Mouse (Mus musculus) limb, embryonic 15.5 days (tissue): ENCODE results near the gene Csnk2b. TPM values are rescaled to one million over a fixed set of nuclear protein-coding genes. Genes with fewer than 3 reads are reported as not detected.
A peak's percentile ranks its signal among the peaks of the same experiment; 100 is the strongest.

ENCODE experiments used
- ATAC-seq: fragments of 200-750 bp; cut with Nextera tagmentation; 2 replicates; pipeline ENCODE4 v1.8.0; 2017; ENCODE audit warnings: low read depth, moderate TSS enrichment; ENCODE audit not compliant: insufficient number of reproducible peaks, low FRiP score, low TSS enrichment
- H3K27ac ChIP-seq: fragments of 300-500 bp; sonication (generic); 2 replicates; pipeline ENCODE4 v1.5.1; 2015; ENCODE audit warnings: moderate library complexity, mild to moderate bottlenecking, inconsistent platforms
- H3K27me3 ChIP-seq: fragments of 300-500 bp; sonication (generic); 2 replicates; pipeline ENCODE4 v1.6.1; 2015; ENCODE audit warnings: inconsistent platforms
- H3K36me3 ChIP-seq: fragments of 300-500 bp; sonication (generic); 2 replicates; pipeline ENCODE4 v1.6.1; 2015; ENCODE audit warnings: inconsistent platforms
- H3K4me1 ChIP-seq: fragments of 300-500 bp; sonication (generic); 2 replicates; pipeline ENCODE4 v1.6.1; 2015; ENCODE audit warnings: inconsistent platforms
- H3K4me2 ChIP-seq: fragments of 300-500 bp; sonication (generic); 2 replicates; pipeline ENCODE4 v1.6.1; 2015; ENCODE audit warnings: mild to moderate bottlenecking, inconsistent platforms
- H3K4me3 ChIP-seq: fragments of 300-500 bp; sonication (generic); 2 replicates; pipeline ENCODE4 v1.5.1; 2015; ENCODE audit warnings: mild to moderate bottlenecking, inconsistent platforms
- H3K9ac ChIP-seq: fragments of 300-500 bp; sonication (generic); 2 replicates; pipeline ENCODE4 v1.6.1; 2015; ENCODE audit warnings: inconsistent platforms
- H3K9me3 ChIP-seq: fragments of 300-500 bp; sonication (generic); 2 replicates; pipeline ENCODE4 v1.6.1; 2016; ENCODE audit warnings: inconsistent platforms
- WGBS: fragments of 180-500 bp; shearing (Covaris S2); methylation state at CpG from one replicate; pipeline ENCODE4 v1.1.7; 2015; 5-methylcytosine and 5-hydroxymethylcytosine counted together
- polyA plus RNA-seq: library from polyadenylated mRNA; unstranded; fragments of >200 nt; fragmentation: Nextera tagmentation; extraction: Ambion mirVana; gene quantifications from 2 replicates; pipeline ENCODE4 v1.2.1, GENCODE M21; 2015

The Csnk2b gene
- polyA plus RNA-seq, 1 experiment from 2014 or later = 293 TPM

DNA sequence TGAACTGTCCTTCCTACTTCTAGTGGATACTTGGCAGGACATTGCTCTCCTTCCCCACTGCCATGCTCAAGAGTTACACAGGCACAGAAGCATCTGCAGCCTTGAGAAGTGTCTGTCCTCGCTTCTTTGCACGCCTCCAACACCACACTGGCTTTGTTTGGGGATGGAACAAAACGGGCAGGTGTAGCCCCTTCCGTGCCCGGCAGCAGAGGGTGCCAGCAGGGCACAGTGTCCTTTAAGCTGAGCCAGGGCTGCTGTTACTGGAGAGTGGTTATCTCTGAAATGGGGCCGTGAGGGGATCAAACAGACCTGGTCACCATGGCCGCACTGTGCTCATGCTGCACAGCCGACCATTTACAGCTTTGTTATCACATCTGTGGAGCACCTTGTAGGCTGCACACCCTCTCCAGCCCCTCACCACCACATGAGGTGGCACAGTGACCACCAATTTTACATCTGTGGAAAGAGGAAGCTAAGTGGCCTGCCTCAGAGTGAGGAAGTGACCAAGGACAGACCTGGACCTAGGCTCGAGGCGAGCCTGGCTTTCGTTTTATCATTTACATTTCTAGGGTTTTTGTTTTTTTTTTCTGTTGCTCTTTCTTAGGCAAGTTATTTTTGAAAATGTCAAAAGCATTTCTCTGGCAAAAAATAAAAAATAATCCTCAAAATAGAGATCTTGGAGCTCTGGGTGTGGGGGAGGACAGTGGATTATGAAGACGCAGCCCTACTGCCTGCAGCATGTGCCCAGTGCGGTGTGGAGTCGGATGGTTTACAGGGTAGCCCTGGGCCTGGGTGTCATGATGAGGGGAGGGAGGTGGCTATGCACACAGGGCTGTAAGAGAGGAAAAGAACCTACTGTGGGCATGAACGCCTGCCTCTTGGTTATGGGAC lies 27.1 kb downstream of the Csnk2b start:
- ATAC-seq = no peak
- H3K9me3 ChIP-seq = no peaks in the 10 kb centered on the region
- no peaks in the 10 kb centered on the region for H3K27me3 ChIP-seq
- no peak overlapping the region for H3K27ac ChIP-seq
- H3K36me3 ChIP-seq = peaks cover 88% of the 10 kb centered on the region
- peaks cover 13% of the 10 kb centered on the region for H3K4me1 ChIP-seq
- WGBS = 92% methylated on average over 15 of the region's 15 CpGs
- H3K4me3 ChIP-seq = no peak overlapping the region
- H3K4me2 ChIP-seq = no peak overlapping the region
- H3K9ac ChIP-seq = no peak overlapping the region

DNA sequence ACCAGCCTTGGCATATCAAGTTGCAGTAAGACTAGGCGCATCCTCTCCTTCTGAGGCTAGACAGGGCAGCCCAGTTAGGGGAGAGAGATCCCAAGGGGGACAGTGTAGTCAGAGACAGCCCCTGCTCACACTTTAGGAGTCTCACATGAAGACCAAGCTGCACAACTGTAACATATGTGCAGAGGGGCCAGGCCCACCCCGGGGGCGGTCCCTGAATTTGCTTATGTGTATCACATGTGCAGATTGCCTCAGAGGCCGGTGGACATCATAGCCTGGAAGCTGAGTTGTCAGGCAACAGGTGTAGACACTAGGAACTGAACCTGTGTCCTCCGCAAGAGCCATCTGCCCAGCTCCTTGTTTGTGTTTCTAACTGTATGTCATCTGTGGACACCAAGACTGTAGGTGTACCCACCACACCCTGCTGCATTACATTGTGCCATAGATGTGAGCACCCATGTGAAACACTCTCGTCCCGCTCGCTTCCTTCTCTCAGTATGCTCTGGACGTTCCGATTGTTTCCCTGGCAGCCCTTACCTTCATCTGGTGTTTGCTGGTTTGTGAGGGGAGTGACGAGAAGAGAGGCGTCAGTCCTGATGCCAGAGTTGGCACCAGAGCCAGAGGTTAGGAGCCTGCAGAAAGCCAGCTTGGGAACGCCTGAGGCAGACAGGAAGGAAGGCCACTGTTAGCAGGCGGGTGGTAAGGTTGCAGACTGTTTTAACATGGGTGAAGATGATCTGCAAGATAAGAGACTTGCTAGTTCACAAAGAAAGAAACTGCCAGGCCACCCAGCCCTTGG lies 29.3 kb downstream of the Csnk2b start:
- H3K36me3 ChIP-seq = peaks cover 67% of the 10 kb centered on the region
- H3K4me1 ChIP-seq = peaks cover 13% of the 10 kb centered on the region
- H3K27me3 ChIP-seq = no peaks in the 10 kb centered on the region
- H3K9me3 ChIP-seq = no peaks in the 10 kb centered on the region
- no peak for ATAC-seq
- H3K9ac ChIP-seq = no peak overlapping the region
- H3K27ac ChIP-seq = no peak overlapping the region
- 82% methylated on average over 14 of the region's 14 CpGs for WGBS
- no peak overlapping the region for H3K4me3 ChIP-seq
- H3K4me2 ChIP-seq = no peak overlapping the region

DNA sequence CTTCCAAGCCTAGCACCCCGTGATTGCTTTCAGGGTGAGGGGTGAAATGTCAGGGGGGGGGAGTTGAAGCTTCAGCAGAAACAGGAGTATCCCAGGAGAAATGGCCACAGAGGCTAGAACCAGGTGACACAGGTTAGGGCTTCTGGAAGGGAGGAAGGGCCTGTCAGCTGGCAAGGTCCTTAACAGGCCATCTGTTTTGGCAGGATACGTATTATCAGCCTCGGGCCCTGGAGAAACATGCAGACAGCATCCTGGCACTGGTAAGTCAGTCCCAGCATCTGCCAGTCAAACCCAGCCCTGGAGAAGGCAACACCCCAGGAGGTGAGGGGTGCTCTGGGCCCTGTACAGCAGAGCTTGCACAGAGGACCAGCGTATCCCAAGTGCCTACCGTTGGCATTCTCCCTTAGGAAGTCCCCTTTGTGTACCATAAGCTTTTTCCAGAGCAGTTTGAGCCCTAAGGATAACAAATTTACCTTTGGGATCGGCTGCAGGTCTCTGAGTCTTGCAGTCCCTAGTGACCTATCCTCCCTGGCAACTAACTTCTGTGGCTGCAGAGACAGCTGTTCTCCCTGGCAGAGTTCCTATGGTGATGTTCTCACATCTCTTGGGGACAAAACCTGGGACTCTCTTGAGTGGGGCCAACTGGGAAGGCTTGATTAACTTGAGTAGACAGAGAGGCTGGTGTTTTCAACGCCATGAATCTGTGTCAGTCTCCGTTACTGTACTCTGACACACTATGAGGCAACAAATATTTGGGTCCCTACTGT lies 31.5 kb downstream of the Csnk2b start:
- Histone ChIP-seq H3K27ac (peak overlapping the region; percentile 98; the same call in 1 of the 2 replicates), H3K36me3 (peaks cover 44% of the 10 kb centered on the region), H3K9me3 (no peaks in the 10 kb centered on the region), H3K9ac (peak overlapping the region; percentile 94), H3K4me1 (peaks cover 13% of the 10 kb centered on the region), H3K4me2 (peak overlapping the region; percentile 53), H3K4me3 (peak overlapping the region; percentile 70), H3K27me3 (no peaks in the 10 kb centered on the region; the same call in 1 of the 2 replicates)
- WGBS = 57% methylated on average over 8 of the region's 8 CpGs
- ATAC-seq = no peak

DNA sequence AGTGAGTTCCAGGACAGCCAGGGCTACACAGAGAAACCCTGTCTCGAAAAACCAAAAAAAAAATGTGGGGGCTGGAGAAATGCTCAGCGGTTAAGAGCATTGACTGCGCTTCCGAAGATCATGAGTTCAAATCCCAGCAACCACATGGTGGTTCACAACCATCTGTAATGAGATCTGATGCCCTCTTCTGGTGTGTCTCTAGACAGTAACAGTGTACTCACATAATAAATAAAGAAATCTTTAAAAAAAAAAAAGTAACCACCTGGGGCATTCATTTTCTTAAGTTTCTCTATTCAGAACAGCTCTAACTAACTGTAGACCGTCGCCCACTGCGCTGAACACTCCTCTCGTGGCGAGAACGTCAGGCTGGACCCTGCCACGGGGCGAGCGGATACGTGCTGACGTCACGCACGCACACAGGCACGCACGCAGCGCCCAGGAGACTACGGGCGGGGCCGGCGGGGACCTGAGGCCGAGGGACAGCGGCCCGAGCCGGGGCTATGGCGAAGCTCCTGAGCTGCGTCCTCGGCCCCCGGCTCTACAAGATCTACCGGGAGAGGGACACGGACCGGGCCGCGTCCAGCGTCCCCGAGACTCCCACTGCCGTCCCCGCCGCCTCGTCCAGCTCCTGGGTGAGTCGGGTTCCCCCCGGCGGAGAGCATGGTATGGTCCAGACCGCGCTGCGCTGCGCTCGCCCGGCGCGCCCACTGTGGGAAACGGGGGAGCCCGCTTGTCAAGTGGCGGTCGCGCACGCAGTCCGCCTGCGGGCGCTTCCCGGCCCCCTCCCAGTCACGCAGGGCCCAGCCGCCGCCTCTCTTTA lies 32.8 kb downstream of the Csnk2b start, which contains the start of gene Abhd16a:
Abhd16a (plus strand) TSS at position 439 of the 820 bp plus-strand sequence.
- H3K36me3 ChIP-seq = peaks cover 31% of the 10 kb centered on the region
- WGBS = 4% methylated on average over 48 of the region's 67 CpGs
- peak within 1 kb of the TSS; percentile 98 for H3K27ac ChIP-seq
- peak within 1 kb of the TSS; percentile 70 for H3K4me3 ChIP-seq
- ATAC-seq = peak; percentile 96
- no peaks in the 10 kb centered on the region; the same call in 1 of the 2 replicates for H3K27me3 ChIP-seq
- peak within 1 kb of the TSS; percentile 94 for H3K9ac ChIP-seq
- H3K4me2 ChIP-seq = peak within 1 kb of the TSS; percentile 53
- peaks cover 13% of the 10 kb centered on the region for H3K4me1 ChIP-seq
- no peaks in the 10 kb centered on the region for H3K9me3 ChIP-seq

DNA sequence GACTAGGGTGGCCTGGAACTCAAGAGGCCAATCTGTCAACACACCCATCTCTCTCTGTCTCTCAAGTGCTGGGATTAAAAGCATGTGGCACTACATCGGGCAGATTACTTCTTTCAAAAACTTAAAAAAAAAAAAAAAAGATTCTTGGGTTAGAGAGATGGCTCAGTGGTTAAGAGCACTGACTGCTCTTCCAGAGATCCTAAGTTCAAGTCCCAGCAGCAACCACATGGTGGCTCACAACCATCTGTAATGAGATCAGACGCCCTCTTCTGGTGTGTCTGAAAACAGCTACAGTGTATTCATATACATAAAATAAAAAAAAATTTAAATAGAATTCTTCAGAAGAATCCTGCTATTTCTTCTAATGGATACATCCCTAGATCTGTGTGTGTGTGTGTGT lies 33.7 kb downstream of the Csnk2b start:
- 53% methylated on average over 2 of the region's 2 CpGs for whole genome bisulfite sequencing
- peaks cover 22% of the 10 kb centered on the region for H3K36me3 ChIP-seq

DNA sequence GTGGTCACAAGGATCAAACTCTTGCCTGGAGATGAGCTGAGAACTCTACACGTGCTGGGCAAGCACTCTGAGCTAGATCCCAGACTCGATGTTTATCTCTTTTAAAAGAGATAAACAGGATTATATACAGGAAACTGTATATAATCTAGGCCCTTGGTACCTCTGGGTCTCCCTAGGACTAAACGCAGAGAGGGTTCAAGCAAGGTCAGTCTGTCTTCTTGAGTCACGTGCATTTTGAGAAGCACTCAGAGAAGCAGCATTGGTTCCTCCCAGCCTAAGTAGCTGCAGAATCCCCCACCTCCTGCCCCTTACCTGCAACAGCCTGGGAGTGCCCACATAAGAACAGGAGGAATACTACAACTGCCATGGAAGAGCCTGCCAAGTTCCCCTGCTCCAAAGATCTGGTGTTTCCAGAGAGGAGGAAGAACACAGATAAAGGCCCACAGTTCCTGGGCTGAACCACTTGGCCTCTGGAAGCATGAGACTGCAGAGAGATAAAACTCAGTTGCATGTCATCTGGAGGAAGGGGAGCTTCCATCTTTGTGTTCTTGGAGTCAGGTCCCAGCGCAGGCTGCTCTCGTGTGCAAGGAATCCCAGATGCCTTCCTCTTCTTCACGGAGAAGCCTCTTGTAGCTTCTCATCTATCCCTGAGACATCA lies 36.5 kb downstream of the Csnk2b start, which contains the start of gene Ly6g6f:
Ly6g6f (minus strand) TSS at position 403 of the 658 bp plus-strand sequence.
- Histone ChIP-seq H3K9me3 (no peaks in the 10 kb centered on the region), H3K36me3 (no peaks in the 10 kb centered on the region), H3K27ac (no peak within 1 kb of the TSS), H3K27me3 (no peaks in the 10 kb centered on the region; the same call in 1 of the 2 replicates), H3K9ac (no peak within 1 kb of the TSS), H3K4me1 (peaks cover 6% of the 10 kb centered on the region), H3K4me2 (no peak within 1 kb of the TSS), H3K4me3 (no peak within 1 kb of the TSS)
- 77% methylated on average over 7 of the region's 7 CpGs for WGBS
- ATAC-seq = no peak

More for the DNA sequence above, 33.7 kb downstream of the Csnk2b start:
- Histone ChIP-seq H3K4me2 (no peak overlapping the region), H3K27me3 (no peaks in the 10 kb centered on the region; the same call in 1 of the 2 replicates), H3K9me3 (no peaks in the 10 kb centered on the region), H3K4me3 (no peak overlapping the region), H3K27ac (no peak overlapping the region), H3K9ac (no peak overlapping the region), H3K4me1 (peaks cover 13% of the 10 kb centered on the region)
- no peak for ATAC-seq

DNA sequence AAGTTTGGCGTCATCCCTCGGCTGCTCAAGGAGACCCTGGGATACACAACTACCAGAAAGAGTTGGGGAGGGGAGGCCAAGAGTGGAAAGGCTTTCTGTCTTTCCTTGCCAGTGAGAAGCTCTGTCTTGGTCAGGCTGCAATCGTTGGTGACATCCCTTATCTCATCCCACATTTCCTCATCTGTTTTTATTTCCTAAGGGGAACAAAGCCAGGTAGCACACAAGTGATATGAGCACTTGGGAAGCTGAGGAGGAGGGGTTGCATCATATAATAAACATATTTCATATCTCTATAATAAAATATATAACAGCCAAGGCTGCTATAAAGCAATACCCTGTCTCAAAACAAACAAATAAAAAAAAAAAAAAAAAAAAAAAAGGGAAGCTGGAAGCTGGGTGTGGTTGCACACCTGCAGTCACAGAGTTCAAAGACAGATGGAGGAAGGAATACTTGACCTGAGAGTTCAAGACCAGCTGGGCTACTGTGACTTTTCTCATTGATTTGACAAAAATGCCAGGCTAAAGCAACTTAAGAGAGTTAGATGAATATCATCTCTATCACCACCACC lies 37.8 kb downstream of the Csnk2b start:
- Histone ChIP-seq H3K27ac (no peak overlapping the region), H3K4me2 (no peak overlapping the region), H3K4me1 (no peaks in the 10 kb centered on the region), H3K36me3 (no peaks in the 10 kb centered on the region), H3K9me3 (no peaks in the 10 kb centered on the region), H3K9ac (no peak overlapping the region), H3K4me3 (no peak overlapping the region), H3K27me3 (no peaks in the 10 kb centered on the region; the same call in 1 of the 2 replicates)
- WGBS = 63% methylated on average over 3 of the region's 3 CpGs
- ATAC-seq = no peak

DNA sequence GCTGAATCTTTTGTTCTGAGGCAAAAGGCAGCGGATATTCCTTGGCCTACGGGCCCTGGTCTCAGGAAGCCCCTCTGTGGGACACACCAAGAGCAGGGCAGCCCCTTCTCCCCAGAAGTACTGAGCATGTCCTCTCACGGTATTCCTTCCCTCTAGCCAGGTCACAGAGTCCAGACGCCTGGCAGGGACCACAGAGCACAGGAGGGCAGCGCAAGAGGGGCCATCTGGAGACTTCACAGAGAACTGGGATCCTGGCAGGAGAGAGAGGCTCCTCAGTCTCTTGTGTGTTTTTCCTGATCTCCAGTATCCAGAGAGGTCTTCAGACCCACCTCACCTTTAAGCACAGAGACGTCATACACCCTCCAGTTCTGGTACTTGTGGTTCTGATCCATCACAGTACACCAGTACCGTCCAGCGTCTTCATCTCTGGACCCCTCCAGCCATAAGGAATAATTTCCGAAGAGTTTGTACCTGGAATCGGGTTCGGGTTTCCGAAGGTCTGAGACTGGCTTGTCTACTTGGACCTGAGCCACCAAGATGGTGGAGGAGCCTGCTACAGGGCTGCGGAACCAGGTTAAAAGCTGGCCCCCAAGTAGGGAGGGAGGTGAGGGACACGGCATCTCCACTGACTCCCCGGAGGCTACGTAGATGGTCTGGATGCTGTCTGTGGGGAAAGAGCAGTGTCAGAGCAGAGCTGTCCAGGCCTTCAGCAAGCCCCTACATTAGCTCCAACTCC lies 38.8 kb downstream of the Csnk2b start:
- no peak overlapping the region for H3K27ac ChIP-seq
- no peaks in the 10 kb centered on the region for H3K9me3 ChIP-seq
- H3K9ac ChIP-seq = no peak overlapping the region
- H3K4me3 ChIP-seq = no peak overlapping the region
- WGBS = 83% methylated on average over 16 of the region's 16 CpGs
- H3K27me3 ChIP-seq = peaks cover 4% of the 10 kb centered on the region; the same call in 1 of the 2 replicates
- 0 out of 2 replicates have a peak, but pooled peaks cover 2% of the 10 kb centered on the region for H3K4me1 ChIP-seq
- no peaks in the 10 kb centered on the region for H3K36me3 ChIP-seq
- H3K4me2 ChIP-seq = no peak overlapping the region
- ATAC-seq = no peak

DNA sequence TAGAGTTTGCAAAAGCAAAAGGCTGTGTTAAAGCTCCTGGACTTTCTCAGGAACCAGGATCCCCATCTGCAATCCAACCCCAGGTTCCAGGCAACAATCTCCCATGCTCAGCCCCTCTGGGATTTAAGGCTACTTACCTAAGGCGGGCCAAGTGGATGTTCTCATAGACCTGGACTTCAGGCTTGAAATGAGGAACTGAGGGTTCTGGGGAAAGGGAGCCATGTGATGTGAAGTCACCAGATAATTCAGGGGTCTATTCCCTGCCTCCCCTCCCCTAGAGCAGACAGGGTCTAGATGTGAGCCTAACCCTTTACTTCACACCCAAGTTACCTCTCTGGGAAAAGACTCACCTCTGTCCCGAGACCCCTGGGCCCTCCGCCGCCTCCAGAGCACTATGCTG lies 41.1 kb downstream of the Csnk2b start:
- no peak overlapping the region for H3K9ac ChIP-seq

More for the DNA sequence above, 41.1 kb downstream of the Csnk2b start:
- Histone ChIP-seq H3K36me3 (no peaks in the 10 kb centered on the region), H3K27me3 (peaks cover 5% of the 10 kb centered on the region; the same call in 1 of the 2 replicates), H3K27ac (no peak overlapping the region), H3K4me3 (no peak overlapping the region), H3K4me1 (peaks cover 15% of the 10 kb centered on the region; the same call in 1 of the 2 replicates), H3K9me3 (no peaks in the 10 kb centered on the region), H3K4me2 (no peak overlapping the region)
- WGBS = 80% methylated on average over 4 of the region's 4 CpGs
- no peak for ATAC-seq
